Mouse (Mus musculus) monocyte, adult 59 days (primary cell): ENCODE results near the gene Cct8l1. TPM values are rescaled to one million over a fixed set of nuclear protein-coding genes. Genes with fewer than 3 reads are reported as not detected.

ENCODE experiments used
- total RNA-seq, 2 experiments: library from RNA; stranded (reverse); gene quantifications; one replicate each; pipeline ENCODE4 v1.2.4; 2023

The Cct8l1 gene
- not detected for total RNA-seq

GRCm38 (mm10) chr5:25515767-25516166 is at the start of gene Cct8l1:
Gene Cct8l1 (plus strand): TSS chr5:25516067.

GRCm38 (mm10) chr5:25498346-25498820 is 17.5 kb upstream of the Cct8l1 start, which contains the start of gene Kmt2c:
Gene Kmt2c (minus strand): TSS chr5:25498783.

Other genes starting within 250 kb of the Cct8l1 start
- 100 to 1,000 TPM; 113 to 127 TPM for gene Kmt2c, start 17.3 kb upstream of the Cct8l1 start, total RNA-seq
- gene Xrcc2, start 189.8 kb downstream of the Cct8l1 start, total RNA-seq, result 10 to 100 TPM in 1 of 2 experiments, 1 to 10 TPM in 1; 9.4 to 13.0 TPM
- gene Actr3b, start 243.9 kb downstream of the Cct8l1 start, total RNA-seq, result under 1 TPM; 0.70 to 0.79 TPM